Mouse (Mus musculus) retina, postnatal 1 day (tissue): ENCODE measurements around the gene Xbp1.
"Not testable (repeated sequence)": the region's sequence is repeated elsewhere in the genome, so short reads cannot be mapped to it uniquely, and the experiment has no call there.

ENCODE experiments used
- DNase-seq: peaks from one replicate; pipeline ENCODE4 v3.0.0-alpha.2; 2012

Gene Xbp1

DNA sequence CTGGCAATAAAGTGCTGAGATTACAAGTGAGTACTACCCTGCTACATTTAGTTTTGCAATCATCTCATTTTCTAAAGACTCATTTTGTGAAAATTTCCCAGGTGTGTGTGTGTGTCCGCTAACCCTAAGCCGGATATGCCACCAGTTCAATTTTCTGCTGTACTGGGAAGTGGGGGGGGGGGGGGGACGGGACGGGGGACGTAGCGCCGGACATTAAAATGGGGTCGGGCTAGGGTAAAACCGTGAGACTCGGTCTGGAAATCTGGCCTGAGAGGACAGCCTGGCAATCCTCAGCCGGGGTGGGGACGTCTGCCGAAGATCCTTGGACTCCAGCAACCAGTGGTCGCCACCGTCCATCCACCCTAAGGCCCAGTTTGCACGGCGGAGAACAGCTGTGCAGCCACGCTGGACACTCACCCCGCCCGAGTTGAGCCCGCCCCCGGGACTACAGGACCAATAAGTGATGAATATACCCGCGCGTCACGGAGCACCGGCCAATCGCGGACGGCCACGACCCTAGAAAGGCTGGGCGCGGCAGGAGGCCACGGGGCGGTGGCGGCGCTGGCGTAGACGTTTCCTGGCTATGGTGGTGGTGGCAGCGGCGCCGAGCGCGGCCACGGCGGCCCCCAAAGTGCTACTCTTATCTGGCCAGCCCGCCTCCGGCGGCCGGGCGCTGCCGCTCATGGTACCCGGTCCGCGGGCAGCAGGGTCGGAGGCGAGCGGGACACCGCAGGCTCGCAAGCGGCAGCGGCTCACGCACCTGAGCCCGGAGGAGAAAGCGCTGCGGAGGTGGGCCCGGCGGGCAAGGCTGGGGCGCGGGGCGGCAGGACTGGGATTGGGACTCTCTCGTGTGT, at the start of gene Xbp1:
Gene Xbp1, plus strand, starts transcription at position 248 of the 854 bp plus-strand sequence.
- peak; percentile 97 for DNase-seq

DNA sequence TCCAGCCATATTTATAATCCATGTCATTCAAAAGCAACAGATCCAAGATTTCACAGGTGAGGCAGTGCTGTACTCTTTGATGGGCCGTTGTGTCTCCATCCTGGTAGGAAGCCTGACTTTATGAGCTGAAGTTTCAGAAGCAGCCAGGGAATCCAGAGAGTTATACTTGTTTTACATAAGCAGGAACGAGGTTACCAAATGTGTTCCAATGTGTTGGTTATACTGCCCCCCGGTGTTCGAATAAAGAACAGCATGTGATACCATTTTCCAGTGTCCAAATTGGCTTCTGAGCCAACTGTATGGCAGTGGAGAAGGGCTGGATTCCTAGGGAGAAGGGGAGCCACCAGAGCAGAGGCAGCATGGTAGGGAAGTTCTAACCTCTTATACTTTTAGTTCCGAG, 46.3 kb upstream of the Xbp1 start:
- DNase-seq = peak; percentile 88

DNA sequence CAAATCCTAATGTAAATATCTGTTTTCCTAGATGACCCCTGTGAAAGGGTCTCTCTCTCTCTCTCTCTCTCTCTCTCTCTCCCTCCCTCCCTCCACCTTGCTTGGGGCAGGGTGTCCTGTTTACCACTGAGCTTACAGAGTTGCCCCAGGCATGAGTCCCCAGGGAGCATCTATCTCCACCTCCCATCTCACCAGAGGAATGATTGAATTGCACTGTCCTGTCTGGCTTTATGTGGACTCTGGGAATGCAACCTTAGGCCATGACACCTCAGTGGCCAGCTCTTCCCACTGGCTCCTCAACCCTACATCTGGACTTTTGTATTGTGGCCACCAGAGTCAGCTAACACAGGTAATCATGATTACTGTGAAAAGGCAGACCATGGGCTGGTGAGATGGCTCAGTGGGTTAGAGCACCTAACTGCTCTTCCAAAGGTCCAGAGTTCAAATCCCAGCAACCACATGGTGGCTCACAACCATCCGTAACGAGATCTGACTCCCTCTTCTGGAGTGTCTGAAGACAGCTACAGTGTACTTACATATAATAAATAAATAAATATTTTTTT, 44.8 kb upstream of the Xbp1 start:
- not testable (repeated sequence) for DNase-seq

DNA sequence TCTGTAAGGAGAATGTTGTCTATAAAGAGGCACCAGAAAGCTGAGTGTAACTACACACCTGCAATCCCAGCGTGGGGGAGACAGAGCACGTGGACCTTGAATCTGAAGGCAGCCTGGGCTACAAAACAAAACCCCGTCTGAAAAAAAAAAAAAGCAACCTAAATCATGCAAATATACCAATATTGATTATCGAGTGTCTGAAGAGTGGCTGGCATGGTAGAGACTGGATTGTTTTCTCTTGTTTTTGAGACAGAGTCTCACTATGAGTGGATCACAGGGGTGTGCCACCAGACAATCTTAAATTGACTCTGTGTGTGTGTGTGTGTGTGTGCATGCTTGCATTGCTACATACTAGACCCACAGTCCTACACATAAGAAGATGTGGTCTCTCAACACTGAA, 43.7 kb upstream of the Xbp1 start:
- DNase-seq = no peak

DNA sequence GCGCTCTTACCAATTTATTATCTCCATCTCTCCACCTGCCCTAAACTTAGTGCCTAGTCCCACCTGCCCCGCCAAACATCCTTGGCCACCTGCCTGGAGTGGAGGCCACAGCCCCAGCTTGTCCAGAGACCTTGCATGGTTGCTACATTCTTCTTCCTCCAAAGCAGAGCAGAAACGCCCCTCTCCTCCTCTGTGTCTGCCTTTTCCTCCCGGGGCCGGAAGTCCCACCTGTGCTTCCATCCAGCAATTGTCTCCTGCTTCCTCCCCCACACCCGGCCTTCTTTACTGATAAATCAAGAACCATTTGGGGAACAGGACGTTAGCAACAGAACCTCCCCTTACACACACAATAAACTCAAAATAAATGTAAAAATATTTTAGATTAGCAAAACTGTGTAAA, 42.3 kb upstream of the Xbp1 start:
- DNase-seq = no peak

DNA sequence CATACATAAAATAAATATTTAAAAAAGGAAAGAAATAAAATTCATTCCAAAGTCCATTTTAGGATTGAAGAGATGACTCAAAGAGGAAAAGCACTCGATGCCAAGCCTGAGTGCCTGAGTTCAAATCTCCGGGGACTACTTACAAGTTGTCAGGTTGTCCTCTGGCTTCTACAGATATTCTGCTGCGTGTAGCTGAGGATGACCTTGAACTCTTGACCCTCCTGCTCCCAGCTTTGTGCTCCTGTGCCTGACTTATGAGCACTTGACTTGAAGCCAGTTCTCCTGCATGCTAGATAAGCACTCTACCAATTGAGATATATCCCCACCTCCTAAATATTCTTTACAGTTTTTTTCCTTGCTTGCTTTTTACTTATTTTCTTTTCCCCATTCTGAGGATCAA, 41.6 kb upstream of the Xbp1 start:
- DNase-seq = no peak

DNA sequence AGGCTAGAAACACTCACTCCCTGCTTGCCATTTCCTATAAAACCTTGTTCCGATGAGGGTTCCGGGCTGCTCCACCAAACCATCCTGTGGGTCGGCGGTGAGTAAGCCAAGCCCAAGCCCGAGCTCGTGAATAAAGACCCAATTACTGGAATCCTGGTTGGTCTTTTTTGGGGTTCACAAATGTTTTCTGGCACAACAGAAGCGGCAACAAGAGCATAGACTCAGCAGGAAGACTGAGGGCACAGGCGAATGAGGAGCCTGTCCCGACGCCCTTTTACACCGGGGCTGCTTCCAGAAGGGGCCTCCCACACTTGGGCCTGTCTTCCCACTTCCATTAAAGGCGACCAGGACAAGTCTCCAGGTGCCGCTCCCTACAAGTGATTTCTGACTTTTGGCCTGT, 37.9 kb upstream of the Xbp1 start:
- no peak for DNase-seq

DNA sequence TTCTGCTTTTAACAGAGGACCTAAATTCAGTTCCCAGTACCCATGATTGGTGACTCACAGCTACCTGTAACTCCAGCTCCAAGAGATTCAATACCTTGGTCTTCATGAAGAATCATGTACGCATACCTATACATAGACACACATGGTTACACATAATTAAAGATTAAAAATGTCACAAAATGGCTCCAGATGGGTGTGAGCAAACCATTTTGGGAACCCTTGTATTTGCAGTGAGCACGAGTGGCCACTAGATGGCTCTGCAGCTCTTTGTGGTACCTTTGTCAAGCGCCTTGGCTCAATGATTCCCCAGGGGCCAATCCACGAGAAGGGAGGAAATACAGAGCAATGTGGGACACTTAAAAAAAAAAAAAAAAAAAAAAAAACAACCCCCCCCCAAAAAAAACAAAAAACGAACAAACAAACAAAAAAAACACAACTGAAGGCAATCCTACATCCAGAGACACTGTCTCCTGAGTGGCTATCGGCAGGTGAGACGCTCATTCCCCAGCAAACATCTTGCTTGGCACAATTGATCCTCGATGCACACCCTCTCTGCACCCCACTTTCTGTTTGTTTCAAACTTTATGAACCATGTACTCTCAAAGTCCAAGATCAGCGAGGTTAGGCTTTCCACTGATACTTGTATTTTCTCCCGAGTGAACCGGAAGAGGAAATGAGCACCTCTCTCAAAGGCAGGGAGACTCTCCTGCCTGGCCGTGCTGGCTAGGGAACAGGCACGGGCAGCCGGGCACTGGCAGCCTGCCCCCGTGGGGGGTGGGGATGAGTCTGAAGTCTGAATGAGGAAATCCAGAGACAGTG, 35.1 kb upstream of the Xbp1 start:
- DNase-seq = peak; percentile 92

DNA sequence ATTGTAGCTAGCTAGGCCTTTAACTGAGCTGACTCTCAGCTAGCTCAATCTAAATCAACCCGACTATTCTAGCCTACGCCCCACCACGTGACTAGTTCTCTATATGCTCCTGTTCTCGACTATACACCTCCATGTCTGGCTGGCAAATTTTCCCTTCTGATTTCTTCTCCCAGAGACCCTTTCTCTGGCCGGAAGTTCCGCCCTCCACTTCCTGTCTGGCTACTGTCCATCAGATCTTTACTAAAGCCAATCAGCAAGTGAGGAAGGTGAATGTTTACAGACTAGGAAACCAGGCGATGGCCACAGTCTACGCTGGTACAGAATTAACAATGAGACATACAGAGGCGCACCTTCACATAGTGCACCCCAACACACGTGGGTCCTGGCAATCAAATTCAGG, 31.0 kb upstream of the Xbp1 start:
- DNase-seq = not testable (repeated sequence)

DNA sequence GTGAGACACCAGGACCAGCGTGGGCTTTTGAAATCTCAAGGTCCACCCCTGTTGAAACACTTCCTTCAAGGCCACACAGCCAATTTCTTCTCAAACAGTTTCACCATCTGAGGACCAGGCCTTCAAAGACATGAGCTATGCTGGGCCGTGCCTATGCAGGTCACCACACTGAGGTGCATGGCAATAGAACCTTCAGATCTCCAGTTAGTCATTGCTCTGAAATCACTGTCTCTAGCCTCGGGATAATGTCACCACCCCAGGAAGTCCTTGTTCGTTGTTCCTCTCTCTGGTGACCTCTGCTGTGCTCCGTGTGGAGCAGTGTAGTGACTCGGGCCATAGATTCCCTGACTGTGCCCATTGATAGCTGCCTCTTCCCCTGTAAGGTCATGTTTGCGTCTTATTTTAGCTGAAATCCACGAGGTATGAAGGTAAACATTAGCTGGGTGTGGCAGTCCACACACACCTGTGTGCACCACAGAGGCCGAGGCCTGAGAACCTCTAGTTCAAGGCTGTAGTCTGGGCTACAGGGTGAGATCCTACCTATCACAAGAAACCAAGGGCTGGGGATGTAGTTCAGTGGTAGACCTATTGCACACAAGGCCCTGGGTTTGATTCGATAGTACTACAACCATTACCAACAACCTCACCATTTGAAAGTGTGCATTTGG, 29.3 kb upstream of the Xbp1 start:
- no peak for DNase-seq

DNA sequence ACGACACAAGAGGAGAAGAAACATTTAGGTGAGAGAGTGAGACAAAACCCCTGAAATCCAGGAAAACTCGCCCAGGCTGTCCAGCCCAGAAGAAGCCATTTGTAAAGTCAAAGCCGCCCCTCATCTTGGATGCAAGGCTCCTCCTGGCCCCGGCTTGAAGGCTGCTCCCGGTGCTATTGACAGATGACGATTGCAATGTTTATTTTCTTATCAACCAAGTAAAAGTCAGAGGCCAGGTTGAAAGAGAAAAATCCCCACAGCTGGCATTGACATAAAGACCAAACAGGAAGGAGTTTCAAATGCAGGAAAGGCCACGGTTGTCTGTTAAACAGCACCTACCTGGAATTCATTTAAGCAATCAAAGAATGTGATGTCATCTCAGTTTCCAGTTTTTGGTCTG, 28.5 kb upstream of the Xbp1 start:
- DNase-seq = no peak

DNA sequence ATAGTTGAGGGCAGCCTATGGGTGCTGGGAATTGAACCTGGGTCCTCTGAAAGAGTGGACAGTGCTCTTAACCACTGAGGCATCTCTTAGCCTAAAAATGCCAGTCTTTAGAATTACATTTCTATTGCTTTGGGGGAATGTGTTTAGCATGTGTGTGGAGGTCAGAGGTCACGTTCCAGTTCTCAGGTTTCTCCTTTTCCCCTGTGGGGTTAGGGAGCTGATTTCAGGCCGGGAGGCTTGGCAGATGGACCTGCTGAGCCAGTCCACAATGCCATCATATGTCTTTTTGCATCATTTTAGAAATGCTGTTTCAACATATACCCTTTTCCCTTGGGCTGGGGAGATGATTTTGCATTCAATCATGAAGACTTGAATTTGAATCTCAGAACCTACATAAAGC, 26.6 kb upstream of the Xbp1 start:
- DNase-seq = no peak

DNA sequence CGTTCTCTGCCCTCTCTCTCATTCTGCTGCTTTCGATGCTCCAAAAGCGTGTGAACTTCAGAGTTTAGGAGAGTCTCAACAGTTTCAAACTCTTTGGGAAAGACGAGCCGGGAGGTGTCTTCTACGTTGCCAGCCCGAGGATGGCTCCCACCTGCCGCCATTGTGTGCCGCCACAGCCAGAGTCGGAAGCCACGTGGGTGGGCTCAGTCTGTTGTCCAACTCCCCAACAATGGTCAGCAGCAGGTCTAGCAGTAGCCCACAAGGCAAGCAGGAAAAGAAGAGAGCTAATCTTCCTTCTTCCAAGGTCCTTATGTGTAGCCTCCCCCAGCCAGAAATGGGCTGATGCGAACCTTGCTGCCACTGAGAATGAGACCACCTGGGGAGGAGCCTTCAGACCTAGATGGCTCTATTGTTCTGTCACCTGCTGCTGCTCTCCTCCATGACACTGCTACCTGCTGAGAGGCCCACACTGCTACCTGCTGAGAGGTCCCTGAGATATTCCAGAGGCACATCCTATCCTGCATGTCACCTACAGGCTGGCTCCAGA, 25.1 kb upstream of the Xbp1 start:
- DNase-seq = no peak

DNA sequence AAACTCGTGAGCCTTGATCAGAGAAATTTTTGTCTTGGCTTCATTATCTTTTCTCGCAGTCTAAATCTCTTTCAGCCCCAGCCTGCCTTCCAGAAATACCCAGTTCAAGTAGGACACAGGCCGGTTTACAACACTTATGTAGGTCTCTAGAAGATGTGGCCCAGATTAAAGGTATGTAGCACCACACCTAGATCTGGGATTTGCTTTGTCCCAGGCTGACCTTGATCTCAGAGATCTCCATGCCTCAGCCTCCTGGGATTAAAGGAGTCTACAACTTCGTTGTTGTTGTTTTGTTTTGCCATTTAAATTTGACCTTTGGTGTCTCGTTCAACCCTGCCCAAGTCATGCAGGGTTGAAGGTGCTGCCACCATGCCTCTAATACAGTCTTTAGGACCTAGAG, 24.6 kb upstream of the Xbp1 start:
- DNase-seq = no peak

DNA sequence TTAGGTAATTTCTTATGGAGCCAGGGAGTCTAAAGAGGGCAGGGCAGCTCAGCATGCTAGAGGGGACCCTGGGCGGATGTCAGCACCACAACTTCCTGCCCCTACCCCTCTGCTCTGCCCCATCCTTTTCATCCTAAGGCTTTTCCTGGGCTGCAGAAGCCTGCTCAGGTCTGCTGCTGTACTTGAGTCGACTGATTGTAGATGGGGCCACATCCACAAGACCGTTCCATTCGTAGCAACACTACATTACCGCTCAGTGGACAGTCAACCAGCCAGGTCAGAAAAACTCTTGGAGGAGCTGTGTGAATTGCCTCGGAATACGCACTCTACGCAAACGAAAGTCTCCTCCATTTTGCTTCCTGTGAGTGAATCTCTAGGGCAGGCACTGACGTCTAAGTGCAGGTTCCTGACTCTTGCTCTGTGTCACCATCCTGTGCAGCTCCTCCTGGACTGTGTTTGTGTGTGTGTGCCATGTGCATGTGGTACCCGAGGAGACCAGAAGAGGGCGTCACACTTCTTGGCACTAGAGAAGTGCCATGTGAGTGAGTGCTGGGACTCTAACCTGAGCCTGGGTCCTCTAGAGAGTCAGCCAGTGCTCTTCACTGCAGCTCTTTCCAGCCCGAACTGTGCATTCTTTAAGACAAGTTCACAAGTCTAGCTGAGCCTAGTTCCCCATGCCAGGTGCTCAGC, 23.8 kb upstream of the Xbp1 start:
- no peak for DNase-seq

DNA sequence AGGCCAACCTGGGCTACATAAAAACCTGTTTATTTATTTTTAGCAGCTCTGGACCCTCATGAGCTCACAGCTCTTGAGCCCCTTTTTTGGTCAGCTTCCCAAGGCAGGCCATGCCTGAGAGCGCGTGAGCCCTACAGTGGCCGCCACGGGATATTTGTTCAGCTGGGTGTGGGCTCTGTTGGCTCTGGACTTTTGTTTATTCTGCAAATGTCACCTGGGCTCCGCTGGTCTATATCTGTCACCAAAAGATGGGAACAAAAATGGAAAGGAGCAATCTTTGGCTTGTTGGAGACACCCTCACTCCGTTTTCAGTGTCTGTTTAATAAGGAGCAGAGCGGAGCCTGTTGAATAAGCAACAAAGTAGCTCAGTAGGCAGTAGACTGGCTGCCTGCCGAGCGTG, 22.0 kb upstream of the Xbp1 start:
- DNase-seq = no peak

DNA sequence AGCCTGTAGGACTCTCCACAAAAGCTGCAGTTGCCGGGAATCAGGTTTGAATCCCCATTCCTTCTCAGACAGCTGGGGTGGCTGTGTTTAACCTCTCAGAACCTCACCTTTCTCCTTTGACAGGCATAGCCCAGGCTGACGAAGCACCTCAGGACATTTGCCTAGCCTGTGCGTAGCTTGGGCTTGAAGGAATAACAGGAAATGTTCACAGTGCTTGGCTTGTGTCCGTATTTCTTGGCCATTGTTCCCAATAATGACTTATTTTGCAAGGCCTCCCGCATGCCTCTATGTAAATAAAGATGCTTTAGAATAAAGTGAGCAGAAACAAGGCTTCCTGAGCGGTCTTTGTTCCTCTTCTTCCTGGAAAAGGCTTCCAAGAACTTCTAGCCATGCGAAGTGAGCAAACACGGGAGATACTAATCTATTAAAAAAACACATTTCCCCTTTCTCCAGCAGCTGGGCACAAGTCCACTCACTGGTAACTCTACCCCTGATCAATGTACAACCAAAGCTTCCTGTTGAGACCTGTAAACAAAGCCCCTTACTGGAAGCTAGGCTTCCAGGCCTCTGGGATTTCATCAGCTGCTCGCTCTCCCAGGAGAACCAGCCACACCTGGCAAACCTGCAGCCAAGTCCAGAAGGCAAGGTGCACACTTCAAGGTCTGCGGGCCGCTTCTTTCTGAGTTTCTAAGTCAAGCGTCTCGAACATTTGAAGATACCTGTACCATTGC, 21.4 kb upstream of the Xbp1 start:
- DNase-seq = no peak

DNA sequence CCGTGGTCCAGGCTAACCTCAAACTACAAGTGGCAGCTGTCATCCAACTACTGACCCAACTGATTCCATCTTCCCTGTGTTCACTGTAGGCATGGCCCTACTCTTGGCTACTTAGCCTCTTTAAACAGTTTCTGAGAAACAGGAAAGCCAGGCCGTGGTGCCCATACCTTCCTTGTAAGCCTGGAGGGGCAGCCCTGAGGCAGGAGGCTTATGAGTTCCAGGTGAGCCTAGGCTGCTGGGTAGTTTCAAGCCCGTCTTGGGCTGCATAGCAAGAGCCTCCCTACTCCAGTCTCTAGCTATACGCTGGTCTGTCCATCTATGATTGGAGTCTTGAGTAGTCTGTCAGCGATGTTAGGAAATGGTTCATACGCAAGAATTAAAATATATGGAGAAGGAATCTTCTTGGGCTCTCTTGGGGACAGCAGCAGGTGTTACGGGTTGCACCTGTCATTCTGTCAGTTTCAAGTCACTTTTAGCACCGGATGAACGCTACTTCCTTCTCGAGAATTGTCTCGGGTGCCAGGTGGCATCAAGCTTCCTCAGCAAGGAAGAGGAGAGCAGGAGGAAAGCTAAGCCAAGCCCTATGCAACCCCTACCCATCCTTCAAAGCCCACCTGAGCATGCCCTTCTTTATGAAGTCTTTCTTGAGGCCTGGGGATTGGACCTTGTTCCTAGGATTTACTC, 20.4 kb upstream of the Xbp1 start:
- DNase-seq = no peak

DNA sequence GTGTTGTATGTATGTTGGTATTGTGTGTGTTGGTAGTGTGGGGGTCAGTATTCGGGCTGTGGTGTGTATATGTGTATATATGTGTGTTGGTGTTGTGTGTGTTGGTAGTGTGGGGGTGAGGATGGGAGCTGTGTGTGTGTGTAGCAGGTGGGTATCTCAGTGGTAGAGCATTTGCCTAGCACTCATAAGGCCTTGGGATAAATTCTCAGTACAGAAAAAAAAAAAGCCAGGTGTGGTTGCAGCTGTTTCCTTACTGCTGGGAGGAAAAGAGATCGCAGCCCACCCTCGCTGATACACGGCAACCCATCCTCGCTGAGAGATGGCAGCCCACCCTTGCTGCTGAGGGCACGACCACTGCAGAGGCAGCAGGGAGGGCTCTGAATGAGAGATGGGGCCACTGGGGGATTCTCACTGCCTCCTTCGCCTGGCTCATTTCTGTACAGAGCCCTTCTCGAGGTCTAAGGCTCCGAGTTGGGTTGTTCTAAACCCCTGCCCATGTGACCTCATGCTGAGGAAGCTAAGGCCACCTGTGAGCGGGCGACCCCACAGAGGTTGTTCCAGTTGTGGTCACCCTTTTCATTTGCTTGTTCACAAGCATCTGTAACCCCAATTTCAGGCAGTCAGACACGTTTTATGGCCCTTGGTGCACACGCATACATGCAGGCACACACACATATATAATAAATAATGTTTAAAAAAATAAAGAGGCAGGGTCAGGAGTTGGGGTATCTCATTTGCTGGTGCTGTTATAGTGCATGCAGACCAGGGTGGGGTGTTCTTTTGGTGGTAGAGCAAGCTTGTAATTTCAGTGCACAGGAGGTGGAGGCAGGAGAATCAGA, 19.3 kb upstream of the Xbp1 start:
- DNase-seq = no peak
